Mouse (Mus musculus) kidney, postnatal 4 days (tissue): ENCODE measurements at regions not wholly inside any gene's neighbourhood (a gene's known extent, or its start where the extent isn't known, plus 50 kb on each side); places are given as distances from the start of the nearest gene placed in this dataset.
A peak's percentile ranks its signal among the peaks of the same experiment; 100 is the strongest.

ENCODE experiments used
- DNase-seq, 2 experiments: peaks; one replicate each; pipeline ENCODE4 v3.0.0; 2021; ENCODE audit warnings: mixed read lengths in 2 of 2

DNA sequence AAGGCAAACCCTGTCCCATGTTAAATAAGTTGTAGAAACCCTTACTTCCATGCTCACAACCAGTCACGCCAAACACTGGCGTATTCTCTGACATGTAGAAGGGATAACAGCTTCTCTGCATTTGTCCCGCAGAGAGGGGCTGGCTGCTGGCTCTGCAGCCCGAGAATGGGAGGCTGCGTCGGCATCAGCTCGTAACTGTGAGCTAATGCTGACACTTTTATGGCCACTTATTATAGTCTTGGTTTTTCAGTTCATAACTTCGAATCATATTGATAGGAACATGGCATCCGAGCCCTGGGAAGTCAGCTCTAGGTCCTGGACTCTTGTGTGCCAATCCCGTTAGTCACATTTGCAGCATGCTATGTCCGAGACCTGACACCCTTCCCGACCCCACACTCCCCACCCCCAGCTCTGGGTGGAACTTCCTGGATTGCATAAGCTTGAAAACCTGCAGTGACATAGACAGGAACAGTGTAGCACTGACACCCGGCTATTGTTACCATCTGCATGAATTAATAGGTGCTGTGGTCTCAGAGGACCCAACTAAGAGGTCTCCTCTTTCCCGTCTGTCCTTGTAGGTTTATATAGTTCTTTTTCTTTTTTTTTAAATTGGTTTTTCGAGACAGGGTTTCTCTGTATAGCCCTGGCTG is 217.3 kb upstream of the Sall1 start:
- DNase-seq: peak in 1 of 2 experiments; percentile 37

DNA sequence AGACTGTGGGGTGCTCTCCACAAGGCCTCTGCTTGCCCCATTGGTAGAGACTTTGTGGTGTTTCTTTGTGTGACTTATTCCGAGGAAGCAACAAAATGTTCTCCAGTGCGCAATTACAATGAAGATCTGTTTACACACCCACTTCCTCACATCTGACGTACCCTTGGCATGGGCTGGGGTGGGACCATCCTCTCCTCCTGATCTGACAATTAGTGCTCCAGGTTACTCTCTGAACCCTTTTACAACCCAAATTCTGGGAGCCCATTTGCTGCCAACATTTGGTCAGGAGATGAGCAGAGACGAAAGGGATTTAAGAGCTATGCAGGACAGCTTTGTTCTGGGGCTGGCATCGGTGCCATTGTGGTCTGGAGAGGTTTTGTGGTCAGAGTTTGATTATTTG is 215.9 kb upstream of the Sall1 start:
- DNase-seq: no peak

DNA sequence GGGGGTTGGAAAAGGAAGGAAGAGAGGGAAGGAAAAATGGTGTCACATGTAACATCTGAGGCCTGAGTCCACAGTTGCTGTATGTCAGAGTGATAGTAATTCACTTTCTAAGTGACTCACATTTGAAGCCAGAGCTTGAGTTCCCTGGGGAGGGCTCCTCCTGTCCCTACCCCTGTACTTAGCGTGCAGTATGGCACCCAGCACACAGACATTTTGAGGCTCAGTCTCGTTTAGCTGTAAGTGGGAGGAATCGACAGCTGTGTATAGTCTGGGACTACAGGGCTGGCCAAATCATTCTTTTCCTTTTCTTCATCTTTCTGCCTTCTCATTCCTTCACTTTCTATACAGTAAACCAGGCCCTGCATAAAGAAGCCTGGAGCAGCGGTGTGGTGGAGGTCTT is 202.4 kb upstream of the Sall1 start:
- no peak for DNase-seq

DNA sequence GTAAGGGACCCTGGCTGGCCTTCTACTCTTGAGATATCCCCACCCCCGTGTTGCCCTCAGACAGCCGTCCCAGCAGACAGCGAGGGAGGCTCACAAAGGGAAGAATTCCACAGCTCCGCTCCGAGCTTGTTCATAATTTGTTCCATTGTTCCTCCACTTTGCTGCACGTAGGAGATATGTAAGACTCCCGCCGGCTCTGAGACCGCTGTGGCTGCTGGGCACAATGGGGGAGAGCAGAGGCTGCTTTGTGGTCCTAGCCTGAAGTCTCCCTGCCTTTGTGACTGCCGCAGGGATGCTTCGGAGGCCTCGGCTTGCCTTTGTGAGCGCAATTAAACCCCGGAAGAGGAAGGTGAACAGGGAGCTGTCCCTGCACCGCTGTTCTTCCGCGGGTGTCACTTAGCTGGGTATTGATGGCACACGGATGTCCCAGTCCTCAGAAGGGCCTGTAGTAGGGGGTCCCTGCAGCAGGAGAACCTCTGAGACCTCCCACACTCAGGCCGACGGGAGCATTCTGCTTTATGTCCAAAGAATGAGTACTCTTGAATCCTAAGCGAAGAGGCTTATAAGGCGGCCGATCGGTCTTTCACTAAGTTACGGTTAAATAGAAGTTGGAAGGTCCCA is 201.3 kb upstream of the Sall1 start:
- DNase-seq: peak; percentile 20 to 21

DNA sequence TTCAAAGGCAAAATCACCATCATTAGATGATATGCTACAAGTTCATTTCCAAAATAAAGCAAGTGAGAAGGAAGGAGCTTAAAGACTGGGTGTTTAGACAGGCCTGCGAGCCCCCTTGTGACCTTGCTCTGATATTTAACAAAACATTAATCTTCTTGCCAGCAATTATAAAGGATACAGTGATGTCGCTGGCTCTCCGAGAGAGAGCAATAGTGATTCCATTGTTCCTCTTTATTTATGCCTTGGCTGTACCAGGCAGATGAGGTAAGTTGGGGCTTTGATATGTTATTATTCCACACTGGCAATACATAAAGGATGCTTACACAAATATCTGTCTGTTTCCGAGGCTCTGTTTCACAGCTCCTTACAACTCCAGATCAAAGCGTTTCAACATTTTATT is 197.7 kb upstream of the Sall1 start:
- DNase-seq: no peak

DNA sequence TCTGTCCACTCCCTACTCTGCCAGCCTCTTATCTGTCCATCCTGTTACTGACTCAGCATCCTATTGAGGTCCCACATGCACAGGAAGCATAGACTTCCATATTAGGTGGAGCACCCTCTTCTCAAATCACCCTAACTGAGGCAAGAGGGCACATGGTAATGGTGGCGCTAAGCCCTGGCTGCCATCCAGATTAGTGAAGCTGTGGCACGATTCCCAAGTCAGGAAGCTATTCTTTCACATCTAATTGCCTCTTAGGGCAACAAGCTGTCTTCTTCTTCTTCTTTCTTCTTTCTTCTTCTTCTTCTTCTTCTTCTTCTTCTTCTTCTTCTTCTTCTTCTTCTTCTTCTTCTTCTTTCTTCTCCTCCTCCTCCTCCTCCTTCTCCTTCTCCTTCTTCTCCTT is 195.7 kb upstream of the Sall1 start:
- DNase-seq: no peak

DNA sequence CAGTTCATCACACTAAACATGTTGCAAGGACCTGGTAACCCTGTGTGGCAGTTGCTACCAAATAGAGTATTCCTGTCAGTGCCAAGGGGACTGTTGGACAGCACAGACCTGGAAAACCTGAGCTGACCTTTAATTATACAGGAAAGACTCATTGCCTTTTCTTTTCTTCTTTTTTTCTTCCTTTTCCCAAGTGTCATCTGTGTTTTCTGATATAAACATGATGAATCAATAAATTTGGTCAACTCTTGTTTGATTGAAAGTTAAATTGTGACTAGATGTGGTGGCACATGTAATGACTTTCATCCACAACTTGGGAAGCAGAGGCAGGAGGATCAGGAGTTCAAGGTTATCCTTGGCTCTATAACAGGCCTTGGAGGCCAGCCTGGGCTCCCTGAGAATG is 190.1 kb upstream of the Sall1 start:
- no peak for DNase-seq

DNA sequence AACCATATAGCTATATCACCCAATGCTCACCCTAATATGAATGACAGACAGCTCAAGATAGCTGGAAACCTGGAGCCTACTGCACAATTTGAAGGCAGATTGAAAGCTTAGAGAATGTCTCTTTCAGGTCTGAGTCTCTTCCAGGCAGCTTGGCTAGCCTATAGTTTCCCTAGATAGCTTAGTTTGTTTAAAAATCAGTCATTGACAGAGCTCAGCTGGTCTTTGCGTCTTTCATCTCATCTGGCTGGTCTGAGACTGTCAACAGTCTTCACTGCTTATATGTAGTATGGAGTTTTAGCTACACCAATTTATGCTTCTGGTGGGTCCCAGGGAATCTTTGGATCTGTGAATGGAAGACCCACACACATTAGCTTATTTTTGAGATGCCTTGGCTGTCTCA is 188.4 kb upstream of the Sall1 start:
- no peak for DNase-seq

DNA sequence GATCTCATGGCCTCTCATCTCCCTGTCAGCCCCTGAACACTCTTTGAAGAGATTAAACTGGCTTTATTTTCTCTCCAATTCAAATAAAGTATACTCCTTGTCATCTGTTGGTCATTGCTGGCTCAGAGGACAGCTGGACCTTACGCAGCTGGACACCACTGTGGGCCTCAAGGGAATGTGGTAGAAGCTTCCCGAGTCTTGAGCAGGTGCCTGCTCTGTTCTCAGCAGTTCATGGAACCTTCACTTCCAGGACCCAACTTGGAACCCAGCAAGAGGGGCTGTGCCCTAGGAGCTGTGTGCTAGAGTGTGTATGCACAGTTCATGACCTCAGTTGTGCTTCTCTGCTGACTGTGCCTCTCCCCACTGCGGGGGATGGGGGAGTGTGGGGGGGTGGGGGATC is 185.2 kb upstream of the Sall1 start:
- no peak for DNase-seq

DNA sequence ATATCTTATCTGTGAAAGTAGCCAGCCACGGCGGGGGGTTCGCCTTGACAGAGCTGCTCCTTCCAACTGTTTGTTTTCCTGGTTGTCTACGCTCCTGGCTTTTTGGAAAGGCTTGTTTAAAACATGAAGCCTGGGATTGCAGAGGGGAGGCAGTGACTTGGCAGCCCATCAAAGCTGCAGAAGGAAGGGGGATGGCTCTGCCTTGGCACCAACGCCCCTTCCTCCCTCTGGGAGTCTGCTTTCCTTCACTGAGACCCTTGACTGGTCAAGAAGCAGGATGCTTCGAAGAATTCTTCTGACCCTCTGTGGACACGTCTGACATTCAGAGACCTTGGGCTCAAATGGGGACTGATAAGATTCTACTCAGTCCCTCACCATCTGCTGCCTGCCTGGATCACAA is 176.9 kb upstream of the Sall1 start:
- no peak for DNase-seq

DNA sequence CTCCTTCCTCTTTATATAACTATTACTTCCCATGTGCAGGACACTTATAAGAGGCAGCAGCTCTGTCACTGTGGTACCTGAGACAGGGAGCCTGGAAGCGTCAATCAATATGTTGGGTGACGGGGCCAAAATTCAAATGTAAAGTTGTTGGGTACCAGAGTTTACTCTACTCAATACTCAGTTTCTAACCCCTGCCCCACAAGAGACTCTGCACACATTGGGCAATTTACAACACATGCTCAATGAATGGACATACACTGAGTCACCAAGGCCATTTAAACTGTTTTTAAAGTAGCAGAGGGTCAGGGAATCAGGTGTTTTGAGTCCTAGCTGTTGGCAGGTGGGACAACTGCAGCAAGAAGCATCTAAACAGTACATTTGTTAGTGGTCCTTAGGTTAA is 176.4 kb upstream of the Sall1 start:
- DNase-seq: no peak

DNA sequence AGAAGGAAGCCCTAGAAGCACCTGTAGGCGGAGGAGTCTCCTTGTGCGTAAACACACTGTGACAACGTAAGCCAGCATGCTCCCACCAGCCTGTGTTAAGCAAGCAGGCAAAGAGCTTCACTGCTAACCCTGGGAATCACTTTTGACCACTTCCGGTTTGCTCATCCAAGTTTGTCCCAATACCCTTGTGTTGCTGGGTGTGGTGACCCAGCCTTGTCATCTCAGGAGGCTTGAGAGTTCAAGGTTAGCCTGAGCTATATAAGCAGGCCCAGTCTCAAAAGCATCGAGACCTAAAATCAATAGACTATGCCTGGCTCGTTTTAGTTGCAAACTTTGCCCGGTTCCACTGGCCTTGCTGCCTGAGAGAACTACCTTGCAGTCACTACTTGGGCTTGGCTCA is 175.2 kb upstream of the Sall1 start:
- DNase-seq: no peak

DNA sequence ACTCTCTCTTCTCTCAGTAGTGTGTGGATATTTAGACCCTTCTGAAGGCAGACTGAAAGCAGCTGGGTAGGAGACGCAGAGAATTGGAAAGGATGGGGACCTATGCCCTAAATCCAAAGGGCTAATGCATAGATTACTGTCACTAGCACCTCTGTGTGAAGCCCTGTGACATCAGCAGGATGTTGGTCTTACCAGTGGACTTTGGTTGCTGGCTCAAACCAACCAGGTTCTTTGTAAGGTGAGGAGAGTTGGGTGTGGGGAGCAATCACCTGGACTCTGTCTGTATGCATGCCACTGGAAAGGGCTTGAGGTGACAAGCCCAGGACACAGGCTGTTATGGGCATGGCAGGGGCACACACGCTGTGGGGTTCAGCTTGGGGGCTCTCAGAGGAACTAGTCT is 173.7 kb upstream of the Sall1 start:
- no peak for DNase-seq

DNA sequence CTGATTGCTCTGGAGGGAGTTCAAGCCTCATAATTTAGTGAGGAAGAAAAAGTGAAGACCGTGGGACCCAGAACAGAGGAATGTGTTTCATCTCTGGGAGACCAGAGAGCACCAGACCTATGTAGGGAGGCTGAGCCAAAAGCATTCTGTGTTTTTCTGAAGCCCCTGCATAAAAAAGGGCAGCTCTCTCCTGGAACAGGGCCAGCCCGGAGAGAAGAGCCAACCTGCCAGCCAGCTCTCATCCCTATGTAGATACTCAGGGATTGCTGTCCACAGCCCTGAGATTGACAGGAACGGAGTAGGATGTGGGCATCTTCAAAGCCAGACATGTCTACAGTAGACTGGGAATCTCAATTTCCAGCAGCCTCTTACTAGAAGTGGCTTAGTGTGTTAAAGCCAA is 168.0 kb upstream of the Sall1 start:
- no peak for DNase-seq

DNA sequence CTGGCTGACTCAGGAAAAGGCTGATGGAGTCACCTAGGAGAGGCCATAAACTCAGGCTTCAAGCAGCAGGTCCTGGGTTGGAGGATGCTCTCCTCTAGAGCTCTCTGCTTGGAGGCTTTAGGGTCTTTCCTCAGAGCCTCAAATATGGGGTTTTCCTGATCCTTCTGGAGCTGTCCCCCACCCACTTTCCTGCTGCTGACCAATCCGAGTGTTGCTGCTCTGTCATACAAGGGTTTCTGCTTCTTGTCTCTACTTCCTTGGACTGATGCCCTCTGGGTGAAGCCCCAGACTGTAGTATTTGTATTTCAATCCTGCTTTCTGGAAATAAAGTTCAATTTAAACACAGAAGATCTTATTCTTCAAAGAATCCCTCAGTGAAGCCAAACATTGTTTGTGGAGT is 166.7 kb upstream of the Sall1 start:
- DNase-seq: no peak

DNA sequence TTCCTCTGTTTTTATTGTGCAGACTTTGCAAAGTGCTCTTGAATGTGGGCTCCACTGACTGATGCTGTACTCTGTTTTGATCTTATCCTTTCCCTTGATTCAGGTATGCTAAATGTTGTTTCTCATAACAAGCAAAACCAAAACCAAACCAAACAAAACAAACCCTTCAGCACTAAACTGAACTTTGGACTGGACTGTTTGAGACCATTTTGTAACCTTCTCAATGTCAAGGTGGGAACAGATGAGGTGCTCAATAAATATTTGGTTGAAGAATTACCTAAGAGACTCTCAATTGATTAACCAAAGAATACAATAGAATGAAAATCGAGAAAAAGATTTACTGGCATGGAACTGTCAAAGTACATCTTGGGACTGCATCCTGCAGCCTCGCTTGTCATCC is 163.9 kb upstream of the Sall1 start:
- no peak for DNase-seq

DNA sequence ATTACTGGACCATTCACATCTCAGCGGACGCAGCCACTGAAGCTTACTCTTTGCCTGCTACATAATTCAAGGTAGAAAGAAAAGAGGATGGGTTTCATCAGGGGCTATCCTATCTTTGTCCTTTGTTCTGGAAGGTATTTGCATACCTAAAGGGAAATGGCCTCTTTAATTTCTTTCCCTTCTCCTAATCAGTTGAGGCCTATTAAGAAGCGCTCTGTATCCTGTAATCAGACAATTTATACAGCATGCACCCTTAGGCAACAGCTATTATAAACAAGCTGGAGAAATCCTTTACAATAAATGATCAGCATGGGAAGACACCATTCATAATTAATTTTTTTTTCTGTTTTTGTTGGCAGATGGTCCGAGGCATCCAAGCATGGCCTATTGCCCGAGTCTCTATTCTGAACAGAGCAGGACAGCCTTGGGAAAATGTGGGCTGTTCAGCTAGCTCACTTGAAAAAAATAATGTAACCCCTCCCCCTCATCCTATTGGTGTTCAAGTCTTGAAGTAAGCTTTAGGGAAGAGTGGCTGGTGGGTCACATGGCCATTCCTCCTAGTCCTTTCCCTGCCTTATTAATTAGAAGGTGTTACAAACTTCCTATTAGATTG is 158.6 kb upstream of the Sall1 start:
- DNase-seq: no peak

DNA sequence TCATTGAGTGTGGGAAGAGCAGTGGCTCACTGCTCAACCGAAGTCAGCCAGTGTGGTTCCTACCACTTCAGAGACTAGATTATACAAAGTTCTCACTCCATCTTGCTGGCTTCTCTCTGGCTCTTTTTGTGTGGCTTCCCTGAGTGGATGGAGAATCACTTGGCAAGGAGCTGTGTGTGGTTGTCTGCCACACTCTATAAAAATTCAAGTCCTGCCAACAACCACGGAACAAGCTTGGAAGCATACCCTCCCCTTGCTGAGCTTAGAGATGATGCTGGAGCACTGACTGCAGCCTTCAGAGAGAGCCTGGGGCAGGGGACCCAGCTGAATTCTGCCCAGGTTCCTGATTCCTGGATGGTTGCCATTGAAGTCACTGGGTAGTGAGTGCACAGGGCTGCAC is 156.3 kb upstream of the Sall1 start:
- DNase-seq: no peak

DNA sequence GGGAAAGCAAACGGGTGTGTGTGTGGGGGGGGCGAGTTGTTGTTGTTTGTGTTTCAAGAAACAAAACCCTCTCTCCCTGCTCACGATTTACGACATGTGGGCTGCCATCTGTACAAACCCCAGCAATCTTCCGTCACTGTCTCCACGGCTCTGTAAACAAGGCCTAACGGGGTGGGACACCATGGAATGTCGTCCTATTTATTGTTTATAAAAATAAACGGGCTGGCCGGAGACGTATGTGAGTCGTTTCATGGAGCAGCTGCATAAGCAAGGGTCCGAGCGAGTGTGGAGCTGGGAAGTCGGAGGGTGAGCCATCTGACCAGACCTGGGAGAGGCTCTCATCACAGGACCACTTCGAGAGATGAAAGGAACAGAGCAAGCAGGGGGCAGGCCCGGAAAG is 141.4 kb upstream of the Sall1 start:
- DNase-seq: peak; percentile 18 to 31

DNA sequence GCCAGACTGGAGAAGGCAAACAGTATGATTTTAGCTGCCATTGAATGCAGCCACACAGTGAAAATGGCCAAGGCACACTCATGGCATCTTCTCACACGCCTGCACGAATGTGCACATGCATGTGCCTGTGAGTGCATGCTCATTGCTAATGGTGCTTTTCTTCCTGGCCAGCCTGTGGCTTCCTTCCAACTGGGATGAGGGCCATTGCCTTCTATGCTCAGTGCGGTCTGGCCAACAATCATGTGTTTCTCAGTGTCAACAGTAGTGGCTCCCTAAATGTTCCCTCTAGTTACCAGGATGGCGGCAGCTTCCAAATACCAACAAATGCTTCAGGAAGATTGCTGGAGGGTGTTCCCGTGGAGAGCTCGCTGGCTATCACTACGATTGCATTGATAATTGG is 131.7 kb upstream of the Sall1 start:
- DNase-seq: no peak

DNA sequence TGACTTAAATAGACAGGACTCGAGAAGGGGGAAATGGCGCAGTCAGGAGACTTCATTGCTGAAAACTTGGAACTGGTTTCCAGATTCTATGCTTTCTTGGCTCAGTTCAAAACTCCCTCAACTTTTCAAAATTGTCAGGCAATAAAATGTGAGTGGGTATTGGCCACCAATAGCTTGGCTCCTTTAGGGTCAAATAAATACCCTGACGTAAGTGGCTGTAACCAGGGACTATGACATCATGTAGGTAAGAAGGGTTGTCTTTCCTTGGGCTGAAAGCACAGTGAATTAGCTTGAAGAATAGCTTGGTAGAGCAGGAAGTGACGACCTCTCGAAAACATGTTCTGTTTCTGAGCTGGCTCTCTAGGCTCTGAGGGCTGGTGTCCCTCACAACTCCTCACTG is 127.6 kb upstream of the Sall1 start:
- no peak for DNase-seq

DNA sequence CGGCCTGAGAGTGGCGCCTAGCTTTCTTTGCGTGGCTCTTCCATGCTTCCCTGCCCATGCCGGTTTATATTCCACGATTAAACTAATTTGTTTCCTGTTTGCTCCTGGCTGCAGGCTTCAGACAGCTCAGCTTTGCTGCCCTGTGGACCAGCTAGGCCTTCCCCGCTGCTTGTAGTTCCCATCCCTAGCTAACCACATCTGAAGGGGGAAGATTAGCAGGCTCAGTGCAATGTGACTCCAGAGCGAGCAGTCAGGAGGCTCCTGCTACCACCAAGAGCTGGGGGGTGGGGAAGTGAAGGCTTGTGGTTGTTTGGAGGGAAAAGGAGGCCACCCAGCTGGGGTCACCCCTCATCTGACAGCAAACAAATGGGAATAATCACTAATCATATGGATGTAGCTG is 125.5 kb upstream of the Sall1 start:
- DNase-seq: peak in 1 of 2 experiments; percentile 14

DNA sequence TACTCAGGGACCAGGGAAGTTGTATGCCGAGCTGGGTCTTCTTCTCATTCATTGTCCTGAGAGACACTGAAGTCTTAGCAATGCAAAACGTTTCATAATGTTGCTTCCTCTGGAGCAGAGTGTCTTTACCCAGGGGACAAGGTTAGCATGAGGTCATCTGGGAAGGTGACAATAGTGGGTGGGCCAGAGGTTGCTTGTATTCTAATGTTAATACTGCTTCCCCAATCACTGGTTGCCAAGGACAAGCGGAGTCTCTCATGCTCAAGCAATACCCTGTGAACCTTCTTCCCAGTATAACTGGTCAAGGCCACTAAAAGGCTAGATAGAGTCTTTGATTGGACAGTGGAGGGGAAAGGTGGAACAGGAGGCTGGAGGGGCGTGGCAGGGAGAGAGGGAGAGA is 123.1 kb upstream of the Sall1 start:
- DNase-seq: no peak

DNA sequence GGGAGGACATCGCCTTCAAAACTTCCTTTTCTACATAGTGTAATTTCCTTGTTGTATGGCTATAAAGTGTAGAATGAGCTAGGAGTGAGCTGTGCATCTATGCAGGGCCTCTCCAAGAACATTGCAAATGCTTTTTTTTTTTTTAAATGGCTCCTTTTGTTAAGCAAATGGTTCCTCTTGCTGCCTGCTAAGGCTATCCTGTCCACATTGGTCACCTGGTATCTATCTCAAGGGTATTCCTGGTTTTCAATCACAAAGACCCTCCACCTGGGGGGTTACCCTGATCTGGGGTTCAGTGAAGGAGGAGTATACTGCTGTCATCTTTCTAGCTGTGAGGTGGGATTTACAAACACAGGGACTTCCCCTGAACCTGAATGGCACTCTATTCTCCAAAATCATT is 112.9 kb upstream of the Sall1 start:
- DNase-seq: no peak

DNA sequence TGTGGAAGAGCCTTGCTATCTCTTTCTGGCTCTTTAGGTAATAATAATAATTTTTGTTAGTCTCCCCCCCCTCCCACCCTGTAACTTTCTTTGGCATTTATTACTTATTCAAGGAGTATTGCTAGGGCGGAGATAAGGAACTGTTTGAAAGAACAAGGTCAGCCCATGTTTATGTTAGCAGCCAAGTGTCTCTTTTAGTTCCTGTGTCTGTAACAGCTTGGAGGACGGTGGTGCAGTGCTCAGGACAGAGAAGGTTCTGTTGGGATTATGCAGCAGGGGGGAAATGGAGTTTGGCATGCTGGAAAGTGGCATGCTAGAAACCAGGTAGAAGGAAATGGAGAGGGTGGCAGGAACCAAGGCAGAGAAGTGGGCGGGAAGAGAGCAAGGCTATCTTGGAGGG is 109.6 kb upstream of the Sall1 start:
- DNase-seq: no peak
